Mouse (Mus musculus): Measurements from ENCODE around the gene Grhl1.
A peak's percentile ranks its signal among the peaks of the same experiment; 100 is the strongest.

The Grhl1 gene

GRCm38 (mm10) chr12:24644125-24644571 is 72.1 kb downstream of the Grhl1 start:
- no peak for DNase-seq (ENCODE audit: low spot score)

GRCm38 (mm10) chr12:24645901-24646300 is 73.8 kb downstream of the Grhl1 start:
- no peak for DNase-seq (ENCODE audit: low spot score)

GRCm38 (mm10) chr12:24648094-24648493 is 76.0 kb downstream of the Grhl1 start:
- no peak for DNase-seq (ENCODE audit: low spot score)

- no peak for DNase-seq (ENCODE audit: low spot score)
Observed at GRCm38 (mm10) chr12:24650415-24651062, 78.5 kb downstream of the Grhl1 start.

GRCm38 (mm10) chr12:24651063-24651557 is 79.0 kb downstream of the Grhl1 start, which contains the start of gene Klf11:
Klf11 (plus strand) TSS chr12:24651274.
- peak; percentile 98 for DNase-seq (ENCODE audit: low spot score)

GRCm38 (mm10) chr12:24651642-24652342 is 79.7 kb downstream of the Grhl1 start:
- peak; percentile 96 for DNase-seq (ENCODE audit: low spot score)

- no peak for DNase-seq (ENCODE audit: low spot score)
Observed at GRCm38 (mm10) chr12:24654065-24654862, 82.2 kb downstream of the Grhl1 start.

- DNase-seq (ENCODE audit: low spot score), result no peak
Observed at GRCm38 (mm10) chr12:24656436-24656835, 84.4 kb downstream of the Grhl1 start.

GRCm38 (mm10) chr12:24658998-24659397 is 86.9 kb downstream of the Grhl1 start:
- no peak for DNase-seq (ENCODE audit: low spot score)

- DNase-seq (ENCODE audit: low spot score), result no peak
Observed at GRCm38 (mm10) chr12:24659923-24660322, 87.8 kb downstream of the Grhl1 start.

GRCm38 (mm10) chr12:24661100-24661499 is 89.0 kb downstream of the Grhl1 start:
- no peak for DNase-seq (ENCODE audit: low spot score)

- DNase-seq (ENCODE audit: low spot score), result no peak
Observed at GRCm38 (mm10) chr12:24662131-24662530, 90.0 kb downstream of the Grhl1 start.

All from testis, postnatal 14 days (tissue).